Mouse (Mus musculus) hindbrain, embryonic 16.5 days (tissue): ENCODE measurements around the gene Mxra7. TPM values are rescaled to one million over a fixed set of nuclear protein-coding genes. Genes with fewer than 3 reads are reported as not detected.

Source experiments
- ATAC-seq: fragments of 200-750 bp; cut with Nextera tagmentation; 2 replicates; pipeline ENCODE4 v1.8.0; 2017; ENCODE audit warnings: moderate TSS enrichment, moderate library complexity
- H3K27ac ChIP-seq: fragments of 300-500 bp; sonication (generic); 2 replicates; pipeline ENCODE4 v1.5.1; 2014; ENCODE audit warnings: low read depth, mild to moderate bottlenecking, control low read depth, low read length, moderate library complexity
- H3K27me3 ChIP-seq: fragments of 300-500 bp; sonication (generic); replicated peaks from 2 replicates; pipeline ENCODE4 v1.6.1; 2014; ENCODE audit warnings: low read length; ENCODE audit not compliant: control insufficient read depth, insufficient read depth
- H3K36me3 ChIP-seq: fragments of 300-500 bp; sonication (generic); 2 replicates; pipeline ENCODE4 v1.6.1; 2014; ENCODE audit warnings: mild to moderate bottlenecking, low read length, moderate library complexity, mixed read lengths; ENCODE audit not compliant: control insufficient read depth, insufficient read depth
- H3K4me1 ChIP-seq: fragments of 300-500 bp; sonication (generic); 2 replicates; pipeline ENCODE4 v1.6.1; 2014; ENCODE audit warnings: low read depth, low read length; ENCODE audit not compliant: control insufficient read depth, insufficient read depth
- H3K4me2 ChIP-seq: fragments of 300-500 bp; sonication (generic); 2 replicates; pipeline ENCODE4 v1.6.1; 2014; ENCODE audit warnings: mild to moderate bottlenecking, low read length, control low read depth, moderate library complexity
- H3K4me3 ChIP-seq: fragments of 300-500 bp; sonication (generic); 2 replicates; pipeline ENCODE4 v1.5.1; 2014; ENCODE audit warnings: mild to moderate bottlenecking, low read length, control low read depth, moderate library complexity
- H3K9ac ChIP-seq: fragments of 300-500 bp; sonication (generic); 2 replicates; pipeline ENCODE4 v1.6.1; 2014; ENCODE audit warnings: low read depth, mild to moderate bottlenecking, control low read depth, low read length, moderate library complexity
- H3K9me3 ChIP-seq: fragments of 300-500 bp; sonication (generic); 2 replicates; pipeline ENCODE4 v1.6.1; 2014; ENCODE audit warnings: mild to moderate bottlenecking, low read length, moderate library complexity; ENCODE audit not compliant: control insufficient read depth
- WGBS: fragments of 180-500 bp; shearing (Covaris S2); extraction: QIAGEN DNeasy Blood & Tissue Kit; methylation state at CpG from one replicate; pipeline ENCODE4 v1.1.7; 2014; 5-methylcytosine and 5-hydroxymethylcytosine counted together
- polyA plus RNA-seq: library from polyadenylated mRNA; unstranded; fragments of >200 nt; fragmentation: Nextera tagmentation; extraction: Ambion mirVana; gene quantifications from 2 replicates; pipeline ENCODE4 v1.2.1, GENCODE M21; 2015

Gene Mxra7
- polyA plus RNA-seq, 1 experiment from 2014 or later, result 37.7 TPM

GRCm38 (mm10) chr11:116807526-116807925 is 20.3 kb downstream of the Mxra7 start:
- H3K4me1 ChIP-seq, result peaks cover 31% of the 10 kb centered on the region
- no peak for ATAC-seq

GRCm38 (mm10) chr11:116807116-116807515 is 20.7 kb downstream of the Mxra7 start:
- no peak overlapping the region for H3K9ac ChIP-seq

More at GRCm38 (mm10) chr11:116807526-116807925, 20.3 kb downstream of the Mxra7 start:
- Histone ChIP-seq H3K27me3 (no peaks in the 10 kb centered on the region), H3K9me3 (no peaks in the 10 kb centered on the region), H3K4me3 (no peak overlapping the region), H3K36me3 (no peaks in the 10 kb centered on the region), H3K27ac (no peak overlapping the region), H3K9ac (no peak overlapping the region), H3K4me2 (no peak overlapping the region)
- 70% methylated on average over 3 of the region's 3 CpGs for WGBS

GRCm38 (mm10) chr11:116806136-116807071 is 21.4 kb downstream of the Mxra7 start:
- no peaks in the 10 kb centered on the region for H3K9me3 ChIP-seq
- no peaks in the 10 kb centered on the region for H3K36me3 ChIP-seq
- peaks cover 21% of the 10 kb centered on the region for H3K4me1 ChIP-seq
- H3K4me3 ChIP-seq, result no peak overlapping the region
- H3K4me2 ChIP-seq, result no peak overlapping the region
- no peak overlapping the region for H3K9ac ChIP-seq
- WGBS, result 72% methylated on average over 15 of the region's 15 CpGs
- ATAC-seq, result no peak
- no peaks in the 10 kb centered on the region for H3K27me3 ChIP-seq
- no peak overlapping the region for H3K27ac ChIP-seq

More at GRCm38 (mm10) chr11:116807116-116807515, 20.7 kb downstream of the Mxra7 start:
- Histone ChIP-seq H3K27me3 (no peaks in the 10 kb centered on the region), H3K4me1 (peaks cover 27% of the 10 kb centered on the region), H3K4me2 (no peak overlapping the region), H3K4me3 (no peak overlapping the region), H3K27ac (no peak overlapping the region), H3K9me3 (no peaks in the 10 kb centered on the region), H3K36me3 (no peaks in the 10 kb centered on the region)
- no peak for ATAC-seq
- WGBS, result 61% methylated on average over 7 of the region's 7 CpGs

- 86% methylated on average over 5 of the region's 5 CpGs for WGBS
- no peak overlapping the region for H3K4me3 ChIP-seq
- H3K36me3 ChIP-seq, result no peaks in the 10 kb centered on the region
- no peak for ATAC-seq
- no peak overlapping the region for H3K27ac ChIP-seq
- no peak overlapping the region for H3K4me2 ChIP-seq
- no peak overlapping the region for H3K9ac ChIP-seq
- no peaks in the 10 kb centered on the region for H3K27me3 ChIP-seq
- H3K9me3 ChIP-seq, result no peaks in the 10 kb centered on the region
- no peaks in the 10 kb centered on the region for H3K4me1 ChIP-seq
Observed at GRCm38 (mm10) chr11:116802709-116803108, 25.1 kb downstream of the Mxra7 start.

- H3K27ac ChIP-seq, result no peak overlapping the region
- H3K9me3 ChIP-seq, result no peaks in the 10 kb centered on the region
- no peaks in the 10 kb centered on the region for H3K36me3 ChIP-seq
- ATAC-seq, result no peak
- 68% methylated on average over 5 of the region's 5 CpGs for WGBS
- H3K4me2 ChIP-seq, result no peak overlapping the region
- H3K4me3 ChIP-seq, result no peak overlapping the region
- no peaks in the 10 kb centered on the region; the same call in 1 of the 2 replicates for H3K27me3 ChIP-seq
- H3K4me1 ChIP-seq, result no peaks in the 10 kb centered on the region
- H3K9ac ChIP-seq, result no peak overlapping the region
Observed at GRCm38 (mm10) chr11:116801106-116801505, 26.7 kb downstream of the Mxra7 start.

GRCm38 (mm10) chr11:116799364-116799763 is 28.5 kb downstream of the Mxra7 start:
- no peaks in the 10 kb centered on the region; the same call in 1 of the 2 replicates for H3K27me3 ChIP-seq
- no peaks in the 10 kb centered on the region for H3K9me3 ChIP-seq
- ATAC-seq, result no peak
- WGBS, result 83% methylated on average over 5 of the region's 5 CpGs
- H3K4me3 ChIP-seq, result no peak overlapping the region
- no peak overlapping the region for H3K27ac ChIP-seq
- no peaks in the 10 kb centered on the region for H3K36me3 ChIP-seq
- no peaks in the 10 kb centered on the region for H3K4me1 ChIP-seq
- no peak overlapping the region for H3K4me2 ChIP-seq
- no peak overlapping the region for H3K9ac ChIP-seq

GRCm38 (mm10) chr11:116784221-116784620 is 43.6 kb downstream of the Mxra7 start:
- H3K4me3 ChIP-seq, result no peak overlapping the region
- 92% methylated on average over 10 of the region's 10 CpGs for WGBS
- no peaks in the 10 kb centered on the region for H3K4me1 ChIP-seq
- no peak for ATAC-seq
- H3K36me3 ChIP-seq, result no peaks in the 10 kb centered on the region
- H3K27me3 ChIP-seq, result no peaks in the 10 kb centered on the region
- no peak overlapping the region for H3K27ac ChIP-seq
- H3K9me3 ChIP-seq, result no peaks in the 10 kb centered on the region
- no peak overlapping the region for H3K9ac ChIP-seq
- H3K4me2 ChIP-seq, result no peak overlapping the region

GRCm38 (mm10) chr11:116782737-116783145 is 45.1 kb downstream of the Mxra7 start:
- H3K27me3 ChIP-seq, result no peaks in the 10 kb centered on the region
- no peak for ATAC-seq
- no peak overlapping the region for H3K4me3 ChIP-seq
- H3K9me3 ChIP-seq, result no peaks in the 10 kb centered on the region
- H3K4me2 ChIP-seq, result no peak overlapping the region
- no peak overlapping the region for H3K27ac ChIP-seq
- no peaks in the 10 kb centered on the region for H3K36me3 ChIP-seq
- no peaks in the 10 kb centered on the region for H3K4me1 ChIP-seq
- H3K9ac ChIP-seq, result no peak overlapping the region
- WGBS, result 81% methylated on average over 9 of the region's 9 CpGs

- Histone ChIP-seq H3K4me3 (no peak within 1 kb of the TSS), H3K9ac (no peak within 1 kb of the TSS), H3K4me1 (no peaks in the 10 kb centered on the region), H3K9me3 (no peaks in the 10 kb centered on the region), H3K36me3 (no peaks in the 10 kb centered on the region), H3K27me3 (no peaks in the 10 kb centered on the region), H3K27ac (no peak within 1 kb of the TSS), H3K4me2 (no peak within 1 kb of the TSS)
- ATAC-seq, result no peak
- WGBS, result 87% methylated on average over 7 of the region's 7 CpGs
Observed at GRCm38 (mm10) chr11:116775407-116775806, 52.4 kb downstream of the Mxra7 start, which contains the start of gene St6galnac1. St6galnac1 (minus strand) TSS chr11:116775507.
